Mouse (Mus musculus) testis, adult 2 months (tissue): ENCODE measurements around the gene Rasgrp3. TPM values are rescaled to one million over a fixed set of nuclear protein-coding genes. Genes with fewer than 3 reads are reported as not detected.

Experiments
- H3K27ac ChIP-seq: fragments of 200-500 bp; 2 replicates; pipeline ENCODE4 v1.5.1; 2012; ENCODE audit warnings: low read depth, low read length; ENCODE audit not compliant: control insufficient read depth, insufficient read depth
- H3K27me3 ChIP-seq: fragments of 200-500 bp; 2 replicates; pipeline ENCODE4 v1.6.1; 2012; ENCODE audit warnings: mild to moderate bottlenecking, low read length, moderate library complexity; ENCODE audit not compliant: control insufficient read depth, insufficient read depth
- H3K36me3 ChIP-seq: fragments of 200-500 bp; 2 replicates; pipeline ENCODE4 v1.6.1; 2012; ENCODE audit warnings: mild to moderate bottlenecking, low read length; ENCODE audit not compliant: control insufficient read depth, insufficient read depth
- H3K4me1 ChIP-seq: fragments of 200-500 bp; 2 replicates; pipeline ENCODE4 v1.6.1; 2012; ENCODE audit warnings: low read length; ENCODE audit not compliant: control insufficient read depth, insufficient read depth
- H3K4me3 ChIP-seq: fragments of 200-500 bp; 2 replicates; pipeline ENCODE4 v1.5.1; 2012; ENCODE audit warnings: low read depth, mild to moderate bottlenecking, low read length, moderate library complexity, mixed read lengths; ENCODE audit not compliant: control insufficient read depth
- CTCF ChIP-seq: fragments of 200-500 bp; IDR thresholded peaks from 2 replicates; pipeline ENCODE4 v1.5.1; 2012; ENCODE audit warnings: low read depth, mild to moderate bottlenecking, inconsistent platforms, low read length, moderate library complexity; ENCODE audit not compliant: control insufficient read depth, insufficient read depth, insufficient replicate concordance
- POLR2A ChIP-seq: fragments of 200-500 bp; IDR thresholded peaks from 2 replicates; pipeline ENCODE4 v1.6.1; 2012; ENCODE audit warnings: low read depth, mild to moderate bottlenecking, inconsistent platforms, low read length, moderate library complexity; ENCODE audit not compliant: control insufficient read depth
- polyA plus RNA-seq: library from polyadenylated mRNA; depleted of rRNA; stranded (reverse); fragments of >200 nt; gene quantifications from 2 replicates; pipeline ENCODE4 v1.2.3, GENCODE M21; 2012

Gene Rasgrp3
- polyA plus RNA-seq, 1 experiment = 0.23 TPM

GRCm38 (mm10) chr17:75521236-75521842 is 85.6 kb downstream of the Rasgrp3 start:
- no peak for TF ChIP-seq POLR2A
- TF ChIP-seq CTCF = no peak
- Histone ChIP-seq H3K36me3 (no peaks in the 10 kb centered on the region), H3K4me1 (no peaks in the 10 kb centered on the region; the same call in 1 of the 2 replicates), H3K27me3 (no peaks in the 10 kb centered on the region), H3K4me3 (no peak overlapping the region), H3K27ac (no peak overlapping the region)

- no peak overlapping the region for H3K4me3 ChIP-seq
- H3K36me3 ChIP-seq = no peaks in the 10 kb centered on the region
- H3K27ac ChIP-seq = no peak overlapping the region
- no peaks in the 10 kb centered on the region; the same call in 1 of the 2 replicates for H3K4me1 ChIP-seq
- TF ChIP-seq CTCF (no peak), POLR2A (no peak)
- no peaks in the 10 kb centered on the region for H3K27me3 ChIP-seq
These were observed 86.8 kb downstream of the Rasgrp3 start for GRCm38 (mm10) chr17:75522347-75523065.

- Histone ChIP-seq H3K27ac (no peak overlapping the region), H3K4me3 (no peak overlapping the region), H3K4me1 (no peaks in the 10 kb centered on the region; the same call in 1 of the 2 replicates), H3K36me3 (no peaks in the 10 kb centered on the region), H3K27me3 (no peaks in the 10 kb centered on the region)
- TF ChIP-seq CTCF (no peak), POLR2A (no peak)
These were observed 88.1 kb downstream of the Rasgrp3 start for GRCm38 (mm10) chr17:75523812-75524211.

- Histone ChIP-seq H3K36me3 (no peaks in the 10 kb centered on the region), H3K4me1 (peaks cover 2% of the 10 kb centered on the region), H3K4me3 (no peak overlapping the region), H3K27ac (no peak overlapping the region), H3K27me3 (no peaks in the 10 kb centered on the region)
- TF ChIP-seq CTCF (no peak), POLR2A (no peak)
These were observed 90.7 kb downstream of the Rasgrp3 start for GRCm38 (mm10) chr17:75526411-75526810.

- Histone ChIP-seq H3K4me1 (peaks cover 2% of the 10 kb centered on the region; the same call in 1 of the 2 replicates), H3K4me3 (no peak overlapping the region), H3K27me3 (no peaks in the 10 kb centered on the region), H3K27ac (no peak overlapping the region), H3K36me3 (no peaks in the 10 kb centered on the region)
- TF ChIP-seq CTCF (peak; percentile 26; the same call in 1 of the 2 replicates), POLR2A (no peak)
These were observed 93.7 kb downstream of the Rasgrp3 start for GRCm38 (mm10) chr17:75529222-75529935.

- no peaks in the 10 kb centered on the region for H3K36me3 ChIP-seq
- no peak overlapping the region for H3K4me3 ChIP-seq
- TF ChIP-seq CTCF = no peak
- TF ChIP-seq POLR2A = no peak
- H3K27me3 ChIP-seq = no peaks in the 10 kb centered on the region
- H3K27ac ChIP-seq = no peak overlapping the region
- H3K4me1 ChIP-seq = peaks cover 2% of the 10 kb centered on the region; the same call in 1 of the 2 replicates
These were observed 96.8 kb downstream of the Rasgrp3 start for GRCm38 (mm10) chr17:75532469-75532986.

- Histone ChIP-seq H3K4me1 (peaks cover 2% of the 10 kb centered on the region; the same call in 1 of the 2 replicates), H3K36me3 (peaks cover 2% of the 10 kb centered on the region; the same call in 1 of the 2 replicates), H3K27ac (no peak overlapping the region), H3K27me3 (no peaks in the 10 kb centered on the region), H3K4me3 (no peak overlapping the region)
- TF ChIP-seq CTCF = no peak; the same call in 1 of the 2 replicates
- TF ChIP-seq POLR2A = no peak
These were observed 98.8 kb downstream of the Rasgrp3 start for GRCm38 (mm10) chr17:75534314-75535020.
